Mouse (Mus musculus): ENCODE results near the gene Smyd3. TPM values are rescaled to one million over a fixed set of nuclear protein-coding genes. Genes with fewer than 3 reads are reported as not detected.

Smyd3 gene
- total RNA-seq, 2 experiments from 2014 or later, result 5.1 to 5.8 TPM

GRCm38 (mm10) chr1:179143154-179143832 is 374.5 kb downstream of the Smyd3 start:
- no peak for TF ChIP-seq CTCF (IDR thresholded peaks at IDR 0.05)
- H3K27ac ChIP-seq, result no peak overlapping the region
- no peak for DNase-seq
- no peak overlapping the region for H3K4me3 ChIP-seq
- intact Hi-C loops (cut with DNase I), result loop anchor here (5.0 to 10.0 kb wide), 3 partner anchors 181 to 458 kb away; no protein-coding TSS in a partner anchor

DNA sequence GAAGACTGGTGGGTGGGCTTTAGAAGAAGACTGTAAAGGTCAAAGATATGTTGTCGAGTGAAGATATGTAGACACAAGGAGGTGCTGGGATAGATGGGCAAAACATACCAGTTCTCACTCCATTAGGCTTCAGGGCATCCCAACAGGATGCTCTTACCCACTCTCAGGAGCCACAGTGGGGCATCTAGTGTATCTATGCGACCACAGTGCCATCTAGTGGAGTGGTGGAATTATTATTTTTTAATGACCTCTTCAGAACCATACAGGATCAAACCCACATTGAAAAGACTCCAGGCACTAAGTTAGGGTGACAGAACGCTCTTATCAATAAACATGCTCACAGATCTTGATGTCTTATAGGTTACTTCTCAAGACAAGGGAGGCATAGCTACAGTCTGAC is 375.7 kb downstream of the Smyd3 start:
- DNase-seq, result peak; percentile 22
- H3K4me3 ChIP-seq, result no peak overlapping the region
- TF ChIP-seq CTCF (IDR thresholded peaks at IDR 0.05), result peak; percentile 68
- H3K27ac ChIP-seq, result no peak overlapping the region
- intact Hi-C loops (cut with DNase I), result loop anchor here (1.0 to 10.0 kb wide), 4 partner anchors 180 to 612 kb away; no protein-coding TSS in a partner anchor

- intact Hi-C loops (cut with DNase I), result loop anchor here (5.0 to 10.0 kb wide), 3 partner anchors 179 to 456 kb away; no protein-coding TSS in a partner anchor
- Histone ChIP-seq H3K4me3 (no peak overlapping the region), H3K27ac (no peak overlapping the region)
- no peak for DNase-seq
- no peak for TF ChIP-seq CTCF (IDR thresholded peaks at IDR 0.05)
Observed at GRCm38 (mm10) chr1:179141071-179141650, 376.7 kb downstream of the Smyd3 start.

- DNase-seq, result no peak
- H3K4me3 ChIP-seq, result no peak overlapping the region
- intact Hi-C loops (cut with DNase I), result no loop called here
- peak; percentile 28; the same call in 1 of the 2 replicates for TF ChIP-seq CTCF (IDR thresholded peaks at IDR 0.05)
- no peak overlapping the region for H3K27ac ChIP-seq
Observed at GRCm38 (mm10) chr1:179137145-179137477, 380.7 kb downstream of the Smyd3 start.

DNA sequence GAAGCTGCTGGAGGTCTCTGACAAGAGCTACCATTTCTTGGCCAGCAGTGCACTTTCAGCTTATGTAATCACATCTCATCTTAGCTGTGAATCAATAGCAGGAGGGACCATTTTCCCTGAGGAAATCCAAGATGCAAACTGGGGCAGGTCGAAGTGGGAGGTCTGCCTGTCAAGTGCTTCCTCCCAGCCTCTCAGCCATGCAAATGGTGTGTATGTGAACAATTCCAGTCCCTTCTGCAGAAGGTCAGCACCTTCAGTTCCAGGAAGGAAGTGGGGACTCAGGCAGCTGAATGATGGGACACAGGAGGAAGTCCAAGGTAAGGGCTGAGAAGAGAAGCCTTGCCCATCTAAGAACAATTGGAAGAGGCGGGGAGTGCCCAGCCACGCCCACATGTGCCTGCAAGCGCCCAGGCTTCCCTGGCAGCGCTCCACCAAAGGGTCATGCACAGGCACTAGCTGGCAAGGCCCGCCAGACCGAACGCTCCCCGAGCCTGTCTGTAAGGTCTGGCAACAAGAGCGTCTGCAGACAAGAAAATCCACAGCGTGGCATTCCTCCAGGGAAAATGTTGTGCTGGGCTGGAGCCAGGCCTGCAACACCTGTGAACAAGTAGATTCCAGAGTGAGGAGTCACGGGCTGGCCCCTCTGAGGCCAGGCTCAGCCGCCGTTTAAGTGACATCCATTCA is 381.2 kb downstream of the Smyd3 start:
- Histone ChIP-seq H3K4me3 (no peak overlapping the region), H3K27ac (no peak overlapping the region)
- intact Hi-C loops (cut with DNase I), result no loop called here
- DNase-seq, result peak; percentile 54
- no peak for TF ChIP-seq CTCF (IDR thresholded peaks at IDR 0.05)

DNA sequence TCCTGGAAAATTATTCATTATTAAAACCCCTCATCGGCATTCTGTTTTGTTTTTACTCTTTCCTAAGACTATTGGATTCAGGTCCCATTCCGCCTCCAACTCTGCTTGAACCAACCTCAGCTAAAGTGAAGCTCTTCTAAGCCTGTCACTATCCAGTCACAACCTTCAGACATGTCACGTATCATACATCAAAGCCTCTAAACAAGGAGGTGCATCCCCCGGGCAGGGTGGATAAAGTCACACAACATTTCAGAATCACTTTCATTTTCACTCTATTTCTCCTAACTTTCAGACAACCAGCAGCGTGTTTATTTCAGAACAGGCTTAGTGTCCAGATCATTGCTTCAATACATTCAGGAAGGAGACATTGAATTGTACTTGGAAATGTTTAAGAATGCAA is 387.8 kb downstream of the Smyd3 start:
- no peak for TF ChIP-seq CTCF (IDR thresholded peaks at IDR 0.05)
- no peak overlapping the region for H3K4me3 ChIP-seq
- no peak overlapping the region for H3K27ac ChIP-seq
- intact Hi-C loops (cut with DNase I), result no loop called here
- no peak for DNase-seq

GRCm38 (mm10) chr1:179126287-179126686 is 391.6 kb downstream of the Smyd3 start:
- DNase-seq, result no peak
- no peak for TF ChIP-seq CTCF (IDR thresholded peaks at IDR 0.05)
- intact Hi-C loops (cut with DNase I), result no loop called here
- no peak overlapping the region for H3K27ac ChIP-seq
- no peak overlapping the region for H3K4me3 ChIP-seq

GRCm38 (mm10) chr1:179122476-179123229 is 395.2 kb downstream of the Smyd3 start:
- no peak for TF ChIP-seq CTCF (IDR thresholded peaks at IDR 0.05)
- intact Hi-C loops (cut with DNase I), result no loop called here
- no peak for DNase-seq
- no peak overlapping the region for H3K27ac ChIP-seq
- no peak overlapping the region for H3K4me3 ChIP-seq

GRCm38 (mm10) chr1:179120217-179120966 is 397.4 kb downstream of the Smyd3 start:
- H3K4me3 ChIP-seq, result no peak overlapping the region
- intact Hi-C loops (cut with DNase I), result no loop called here
- no peak for TF ChIP-seq CTCF (IDR thresholded peaks at IDR 0.05)

DNA sequence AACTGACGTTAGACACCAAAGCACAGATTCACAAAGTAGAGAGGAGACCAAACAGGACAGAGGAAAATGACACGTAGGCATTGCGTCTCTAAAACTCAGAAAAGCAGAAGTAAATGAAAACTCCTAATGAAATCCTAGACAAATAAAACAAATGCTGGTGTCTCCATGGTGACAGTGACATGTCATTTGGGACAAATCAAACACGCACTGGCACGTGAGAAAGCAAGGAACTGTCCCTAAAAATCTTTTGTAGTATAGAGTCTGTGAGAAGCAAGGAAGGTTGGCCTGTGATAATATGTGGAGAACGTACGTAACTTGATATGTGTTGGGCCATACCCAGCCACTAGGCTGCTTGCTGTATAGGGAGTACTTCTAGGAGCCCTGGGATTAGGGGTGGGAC is 399.2 kb downstream of the Smyd3 start:
- TF ChIP-seq CTCF (IDR thresholded peaks at IDR 0.05), result no peak
- Histone ChIP-seq H3K27ac (no peak overlapping the region), H3K4me3 (no peak overlapping the region)
- DNase-seq, result no peak
- intact Hi-C loops (cut with DNase I), result no loop called here

More at GRCm38 (mm10) chr1:179120217-179120966, 397.4 kb downstream of the Smyd3 start:
- DNase-seq, result no peak
- no peak overlapping the region for H3K27ac ChIP-seq

DNA sequence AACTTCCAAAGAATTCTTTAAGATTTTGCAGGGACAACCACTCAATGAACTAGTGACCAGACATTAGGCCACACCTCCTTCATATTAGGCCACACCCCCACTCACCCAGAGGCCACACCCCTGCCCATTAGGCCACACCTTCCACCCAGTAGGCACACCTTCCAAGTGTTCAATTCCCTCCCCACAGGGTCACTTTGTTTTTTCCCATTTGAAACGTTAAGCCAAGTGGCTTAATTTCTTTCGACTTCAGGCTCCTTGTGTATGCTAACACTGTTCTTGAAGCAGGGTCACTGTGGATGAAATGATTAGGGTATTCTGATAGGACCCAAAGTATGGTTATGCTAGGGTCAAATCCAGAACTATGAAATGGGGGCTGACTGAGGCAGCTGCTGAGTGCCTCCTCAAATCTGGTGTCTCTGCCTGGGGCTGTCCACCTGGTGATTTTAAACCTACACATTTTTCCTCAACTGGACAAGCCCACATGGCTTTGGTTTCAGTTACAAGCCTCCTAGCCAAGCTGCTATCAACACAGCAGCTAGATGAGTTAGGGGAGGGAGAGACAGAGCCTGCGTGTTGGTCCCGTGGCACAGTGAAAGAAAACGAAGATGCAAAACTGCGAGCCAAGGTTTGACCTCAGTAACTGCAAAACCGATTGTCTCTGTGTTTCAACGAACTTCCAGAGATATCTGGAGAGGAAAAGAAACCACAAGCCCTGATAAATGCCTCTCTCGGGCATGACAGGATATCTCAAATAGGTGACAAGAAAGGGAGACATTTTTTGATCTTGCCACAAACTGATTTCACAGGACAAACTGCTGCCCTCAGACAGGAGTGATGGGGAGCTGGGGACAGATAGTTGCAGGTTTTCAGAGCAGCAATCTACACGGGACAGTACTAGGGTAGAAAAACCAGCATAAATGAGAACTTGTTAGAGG is 400.8 kb downstream of the Smyd3 start:
- TF ChIP-seq CTCF (IDR thresholded peaks at IDR 0.05), result no peak
- H3K27ac ChIP-seq, result no peak overlapping the region
- no peak for DNase-seq
- intact Hi-C loops (cut with DNase I), result no loop called here
- no peak overlapping the region for H3K4me3 ChIP-seq

All from gastrocnemius, adult 2 months (tissue).